Mouse (Mus musculus) adipocyte (in vitro differentiated cells): Measurements from ENCODE around the gene Cers5.
"Not testable (repeated sequence)": the region's sequence is repeated elsewhere in the genome, so short reads cannot be mapped to it uniquely, and the experiment has no call there.

Experiments
- DNase-seq: peaks from one replicate; pipeline ENCODE4 v3.0.0-alpha.2; 2016; ENCODE audit warnings: low spot score

The Cers5 gene

GRCm38 (mm10) chr15:99705440-99706048, 67.1 kb downstream of the Cers5 start, which contains the start of gene Gm17349:
Gene Gm17349 (minus strand): TSS chr15:99705490.
- peak; percentile 89 for DNase-seq

DNA sequence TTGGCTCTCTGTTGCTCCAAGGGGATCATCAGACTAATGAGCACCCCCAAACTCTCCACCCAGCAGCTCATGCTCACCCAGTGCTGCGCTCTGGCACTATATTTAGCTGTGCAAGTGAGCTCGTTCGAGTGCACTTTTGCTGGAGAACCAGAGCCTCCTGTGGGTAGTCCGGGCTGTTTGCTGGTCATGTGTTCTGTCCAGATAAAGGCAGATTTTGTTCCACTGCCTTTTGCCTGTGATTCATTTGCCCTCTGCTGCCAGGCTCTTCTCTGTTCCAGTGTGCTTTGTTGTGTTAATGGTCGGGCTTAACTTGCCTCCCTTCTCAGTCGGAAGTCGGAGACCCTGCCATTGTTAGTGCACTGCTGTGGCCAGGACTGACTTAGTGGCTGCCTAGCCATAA, 67.8 kb downstream of the Cers5 start:
- DNase-seq, result peak; percentile 53

- DNase-seq, result no peak
Observed at GRCm38 (mm10) chr15:99704041-99704681, 68.5 kb downstream of the Cers5 start.

DNA sequence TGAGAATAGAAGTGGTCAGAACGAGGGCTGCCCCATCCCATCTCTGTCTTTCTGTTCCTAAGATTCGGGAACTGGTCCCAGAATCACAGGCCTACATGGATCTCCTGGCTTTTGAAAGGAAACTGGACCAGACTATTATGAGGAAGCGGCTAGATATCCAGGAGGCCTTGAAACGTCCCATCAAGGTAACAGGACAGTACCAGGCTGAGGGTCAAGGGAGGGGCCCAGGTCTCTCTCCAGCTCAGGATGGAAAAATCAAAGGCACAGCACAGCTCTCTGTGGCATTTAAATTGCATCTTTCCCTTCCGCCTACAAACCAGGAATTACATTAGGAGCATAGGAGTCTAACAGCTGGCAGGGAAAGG, 69.0 kb downstream of the Cers5 start:
- no peak for DNase-seq

GRCm38 (mm10) chr15:99703104-99703503, 69.6 kb downstream of the Cers5 start:
- DNase-seq, result no peak

DNA sequence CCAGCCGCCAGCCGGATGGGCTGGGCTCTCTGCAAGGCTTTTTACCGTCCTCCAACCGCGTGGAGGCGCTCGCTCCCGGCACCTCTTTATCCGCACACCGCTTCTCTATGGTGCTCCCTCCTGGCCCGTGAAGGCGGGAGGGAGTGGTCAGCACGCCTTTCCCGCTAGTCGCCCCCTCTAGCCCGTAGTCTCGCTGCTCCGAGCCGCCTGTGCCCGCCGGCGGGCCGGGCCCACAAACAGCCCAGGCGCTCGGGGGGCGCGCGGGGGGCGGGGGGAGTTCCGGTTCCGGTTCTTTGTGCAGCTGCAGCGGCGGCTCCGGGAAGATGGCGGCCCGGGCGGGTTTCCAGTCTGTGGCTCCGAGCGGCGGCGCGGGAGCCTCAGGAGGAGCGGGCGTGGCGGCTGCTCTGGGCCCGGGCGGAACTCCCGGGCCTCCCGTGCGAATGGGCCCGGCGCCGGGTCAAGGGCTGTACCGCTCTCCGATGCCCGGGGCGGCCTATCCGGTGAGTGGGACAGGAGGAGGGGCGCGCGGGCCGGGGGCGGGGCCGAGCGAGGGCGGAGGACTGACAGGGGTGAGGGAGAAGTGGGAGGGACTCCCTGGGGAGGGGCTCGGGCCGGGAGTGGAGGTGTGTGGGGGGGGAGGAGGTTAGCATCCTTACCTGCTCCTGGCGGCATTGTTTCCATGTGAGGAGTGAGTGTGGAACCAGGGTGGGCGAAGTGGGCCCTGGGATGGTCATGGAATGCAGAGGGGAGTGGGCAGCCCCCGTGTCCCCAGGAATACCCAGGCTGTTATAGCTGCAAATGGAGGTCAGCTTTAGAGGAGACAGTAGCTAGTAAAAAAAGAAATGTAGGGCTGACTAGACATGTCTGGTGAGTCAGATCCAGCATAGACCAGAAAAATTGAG, 70.4 kb downstream of the Cers5 start, which contains the start of gene Smarcd1:
Gene Smarcd1, plus strand, starts transcription at position 131 of the 902 bp plus-strand sequence.
- peak; percentile 95 for DNase-seq

DNA sequence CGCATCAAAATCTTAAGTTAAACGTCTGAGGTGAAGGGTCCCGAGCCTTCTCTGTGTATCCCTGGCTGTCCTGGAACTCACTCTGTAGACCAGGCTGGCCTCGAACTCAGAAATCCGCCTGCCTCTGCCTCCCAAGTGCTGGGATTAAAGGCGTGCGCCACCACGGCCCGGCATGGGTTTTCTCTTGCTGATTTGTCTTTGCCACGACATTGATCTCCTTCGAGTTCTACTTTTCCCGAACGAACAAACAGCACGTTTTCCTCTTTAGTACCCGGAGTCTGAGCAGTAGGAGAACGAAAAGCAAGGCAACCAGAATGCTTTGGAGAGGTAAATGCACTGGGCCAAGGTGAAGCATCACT, 71.1 kb downstream of the Cers5 start:
- not testable (repeated sequence) for DNase-seq

- no peak for DNase-seq
Observed at GRCm38 (mm10) chr15:99700219-99701106, 72.2 kb downstream of the Cers5 start.

- no peak for DNase-seq
Observed at GRCm38 (mm10) chr15:99699715-99700114, 73.0 kb downstream of the Cers5 start.

GRCm38 (mm10) chr15:99698533-99699085, 74.1 kb downstream of the Cers5 start:
- DNase-seq, result no peak

- no peak for DNase-seq
Observed at GRCm38 (mm10) chr15:99697309-99697708, 75.4 kb downstream of the Cers5 start.

DNA sequence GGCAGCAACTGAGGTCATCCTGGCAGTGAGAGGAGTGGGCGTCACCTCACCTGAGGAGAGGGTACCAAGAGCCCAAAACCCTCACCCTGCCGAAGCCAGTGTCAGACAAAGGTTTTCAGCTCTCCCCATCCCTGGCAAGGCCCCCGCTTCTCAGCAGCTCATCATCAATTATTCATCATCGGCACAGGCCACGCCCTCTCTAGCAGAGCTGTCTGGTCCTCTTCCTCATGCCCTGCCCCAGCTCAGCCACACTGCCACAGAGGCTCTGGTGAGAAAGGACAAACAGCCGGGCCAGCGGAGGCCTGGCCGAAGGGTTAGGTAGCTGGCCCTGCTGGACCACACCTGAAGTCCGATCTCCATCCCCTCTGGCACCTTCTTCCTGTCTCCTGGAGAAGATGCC, 80.7 kb downstream of the Cers5 start:
- no peak for DNase-seq

GRCm38 (mm10) chr15:99690924-99691323, 81.8 kb downstream of the Cers5 start:
- no peak for DNase-seq

GRCm38 (mm10) chr15:99688712-99689111, 84.0 kb downstream of the Cers5 start:
- peak; percentile 85 for DNase-seq
